Mouse (Mus musculus): ENCODE results near the gene Nkain2. TPM values are rescaled to one million over a fixed set of nuclear protein-coding genes. Genes with fewer than 3 reads are reported as not detected.

The Nkain2 gene
- polyA plus RNA-seq, 1 experiment from 2014 or later, result 2.3 TPM

- H3K27me3 ChIP-seq (replicated peaks; ENCODE audit: control insufficient read depth, insufficient read depth, low read length), result no peaks in the 10 kb centered on the region
- no peak overlapping the region for H3K4me3 ChIP-seq (ENCODE audit: low read depth, low read length)
- no peaks in the 10 kb centered on the region for H3K4me1 ChIP-seq (replicated peaks; ENCODE audit: control insufficient read depth, insufficient read depth, low read length)
- no peak overlapping the region for H3K9ac ChIP-seq (ENCODE audit: low read length)
- DNase-seq (ENCODE audit: low spot score) (no peak), ATAC-seq (replicated peaks; ENCODE audit: low FRiP score, low TSS enrichment, low read depth) (no peak)
- H3K36me3 ChIP-seq (ENCODE audit: control insufficient read depth, insufficient read depth, low read length), result no peaks in the 10 kb centered on the region
- peaks cover 8% of the 10 kb centered on the region for H3K9me3 ChIP-seq (ENCODE audit: control insufficient read depth, low read length)
- H3K4me2 ChIP-seq (ENCODE audit: low read length), result no peak overlapping the region
- 96% methylated on average over 9 of the region's 9 CpGs for WGBS
- no peak overlapping the region for H3K27ac ChIP-seq (ENCODE audit: low read depth)
Measured at GRCm38 (mm10) chr10:32312754-32313153, 577.5 kb downstream of the Nkain2 start.

GRCm38 (mm10) chr10:32301024-32301597 lies 589.2 kb downstream of the Nkain2 start:
- Histone ChIP-seq H3K4me3 (ENCODE audit: low read depth, low read length) (no peak overlapping the region), H3K27ac (ENCODE audit: low read depth) (no peak overlapping the region), H3K36me3 (ENCODE audit: control insufficient read depth, insufficient read depth, low read length) (no peaks in the 10 kb centered on the region), H3K9ac (ENCODE audit: low read length) (no peak overlapping the region), H3K27me3 (replicated peaks; ENCODE audit: control insufficient read depth, insufficient read depth, low read length) (no peaks in the 10 kb centered on the region), H3K4me2 (ENCODE audit: low read length) (no peak overlapping the region), H3K9me3 (ENCODE audit: control insufficient read depth, low read length) (no peaks in the 10 kb centered on the region), H3K4me1 (replicated peaks; ENCODE audit: control insufficient read depth, insufficient read depth, low read length) (no peaks in the 10 kb centered on the region)
- no peak for ATAC-seq (replicated peaks; ENCODE audit: low FRiP score, low TSS enrichment, low read depth)
- DNase-seq (ENCODE audit: low spot score), result no peak
- 79% methylated on average over 3 of the region's 3 CpGs for WGBS

GRCm38 (mm10) chr10:32290487-32290886 lies 599.8 kb downstream of the Nkain2 start:
- Histone ChIP-seq H3K36me3 (ENCODE audit: control insufficient read depth, insufficient read depth, low read length) (no peaks in the 10 kb centered on the region), H3K27ac (ENCODE audit: low read depth) (no peak overlapping the region), H3K4me2 (ENCODE audit: low read length) (no peak overlapping the region), H3K27me3 (replicated peaks; ENCODE audit: control insufficient read depth, insufficient read depth, low read length) (no peaks in the 10 kb centered on the region), H3K9me3 (ENCODE audit: control insufficient read depth, low read length) (no peaks in the 10 kb centered on the region), H3K9ac (ENCODE audit: low read length) (no peak overlapping the region), H3K4me3 (ENCODE audit: low read depth, low read length) (no peak overlapping the region), H3K4me1 (replicated peaks; ENCODE audit: control insufficient read depth, insufficient read depth, low read length) (no peaks in the 10 kb centered on the region)
- no peak for ATAC-seq (replicated peaks; ENCODE audit: low FRiP score, low TSS enrichment, low read depth)
- 54% methylated on average over 2 of the region's 2 CpGs for WGBS
- no peak for DNase-seq (ENCODE audit: low spot score)

- H3K27me3 ChIP-seq (replicated peaks; ENCODE audit: control insufficient read depth, insufficient read depth, low read length), result no peaks in the 10 kb centered on the region
- H3K27ac ChIP-seq (ENCODE audit: low read depth), result no peak overlapping the region
- 73% methylated on average over 1 of the region's 1 CpGs for WGBS
- H3K36me3 ChIP-seq (ENCODE audit: control insufficient read depth, insufficient read depth, low read length), result no peaks in the 10 kb centered on the region
- H3K4me1 ChIP-seq (replicated peaks; ENCODE audit: control insufficient read depth, insufficient read depth, low read length), result no peaks in the 10 kb centered on the region
- H3K4me3 ChIP-seq (ENCODE audit: low read depth, low read length), result no peak overlapping the region
- H3K9me3 ChIP-seq (ENCODE audit: control insufficient read depth, low read length), result no peaks in the 10 kb centered on the region
- no peak overlapping the region for H3K4me2 ChIP-seq (ENCODE audit: low read length)
- ATAC-seq (replicated peaks; ENCODE audit: low FRiP score, low TSS enrichment, low read depth) (no peak; the same call in 1 of the 2 replicates), DNase-seq (ENCODE audit: low spot score) (no peak)
- no peak overlapping the region for H3K9ac ChIP-seq (ENCODE audit: low read length)
Measured at GRCm38 (mm10) chr10:32283690-32284089, 606.6 kb downstream of the Nkain2 start.

GRCm38 (mm10) chr10:32243266-32243882 lies 646.9 kb downstream of the Nkain2 start:
- H3K9me3 ChIP-seq (ENCODE audit: control insufficient read depth, low read length), result no peaks in the 10 kb centered on the region
- no peak overlapping the region for H3K27ac ChIP-seq (ENCODE audit: low read depth)
- no peak overlapping the region for H3K4me2 ChIP-seq (ENCODE audit: low read length)
- no peaks in the 10 kb centered on the region for H3K4me1 ChIP-seq (replicated peaks; ENCODE audit: control insufficient read depth, insufficient read depth, low read length)
- 58% methylated on average over 4 of the region's 4 CpGs for WGBS
- DNase-seq (ENCODE audit: low spot score) (no peak), ATAC-seq (replicated peaks; ENCODE audit: low FRiP score, low TSS enrichment, low read depth) (no peak)
- H3K9ac ChIP-seq (ENCODE audit: low read length), result no peak overlapping the region
- H3K36me3 ChIP-seq (ENCODE audit: control insufficient read depth, insufficient read depth, low read length), result no peaks in the 10 kb centered on the region
- H3K4me3 ChIP-seq (ENCODE audit: low read depth, low read length), result no peak overlapping the region
- no peaks in the 10 kb centered on the region for H3K27me3 ChIP-seq (replicated peaks; ENCODE audit: control insufficient read depth, insufficient read depth, low read length)

GRCm38 (mm10) chr10:32241168-32241567 lies 649.1 kb downstream of the Nkain2 start:
- no peak overlapping the region for H3K4me3 ChIP-seq (ENCODE audit: low read depth, low read length)
- H3K27ac ChIP-seq (ENCODE audit: low read depth), result no peak overlapping the region
- no peaks in the 10 kb centered on the region for H3K9me3 ChIP-seq (ENCODE audit: control insufficient read depth, low read length)
- ATAC-seq (replicated peaks; ENCODE audit: low FRiP score, low TSS enrichment, low read depth) (no peak), DNase-seq (ENCODE audit: low spot score) (no peak)
- no peaks in the 10 kb centered on the region for H3K4me1 ChIP-seq (replicated peaks; ENCODE audit: control insufficient read depth, insufficient read depth, low read length)
- H3K36me3 ChIP-seq (ENCODE audit: control insufficient read depth, insufficient read depth, low read length), result no peaks in the 10 kb centered on the region
- H3K9ac ChIP-seq (ENCODE audit: low read length), result no peak overlapping the region
- H3K4me2 ChIP-seq (ENCODE audit: low read length), result no peak overlapping the region
- H3K27me3 ChIP-seq (replicated peaks; ENCODE audit: control insufficient read depth, insufficient read depth, low read length), result no peaks in the 10 kb centered on the region

- Histone ChIP-seq H3K4me2 (ENCODE audit: low read length) (no peak overlapping the region), H3K4me3 (ENCODE audit: low read depth, low read length) (no peak overlapping the region), H3K4me1 (replicated peaks; ENCODE audit: control insufficient read depth, insufficient read depth, low read length) (no peaks in the 10 kb centered on the region), H3K27ac (ENCODE audit: low read depth) (no peak overlapping the region), H3K36me3 (ENCODE audit: control insufficient read depth, insufficient read depth, low read length) (no peaks in the 10 kb centered on the region), H3K9me3 (ENCODE audit: control insufficient read depth, low read length) (no peaks in the 10 kb centered on the region), H3K9ac (ENCODE audit: low read length) (no peak overlapping the region), H3K27me3 (replicated peaks; ENCODE audit: control insufficient read depth, insufficient read depth, low read length) (no peaks in the 10 kb centered on the region)
- ATAC-seq (replicated peaks; ENCODE audit: low FRiP score, low TSS enrichment, low read depth) (no peak), DNase-seq (ENCODE audit: low spot score) (no peak)
- WGBS, result 85% methylated on average over 3 of the region's 3 CpGs
Measured at GRCm38 (mm10) chr10:32182951-32183350, 707.3 kb downstream of the Nkain2 start.

GRCm38 (mm10) chr10:32091354-32091753 lies 798.9 kb downstream of the Nkain2 start:
- Histone ChIP-seq H3K4me1 (replicated peaks; ENCODE audit: control insufficient read depth, insufficient read depth, low read length) (no peaks in the 10 kb centered on the region), H3K4me2 (ENCODE audit: low read length) (no peak overlapping the region), H3K36me3 (ENCODE audit: control insufficient read depth, insufficient read depth, low read length) (no peaks in the 10 kb centered on the region), H3K4me3 (ENCODE audit: low read depth, low read length) (no peak overlapping the region), H3K27me3 (replicated peaks; ENCODE audit: control insufficient read depth, insufficient read depth, low read length) (no peaks in the 10 kb centered on the region), H3K9ac (ENCODE audit: low read length) (no peak overlapping the region), H3K9me3 (ENCODE audit: control insufficient read depth, low read length) (no peaks in the 10 kb centered on the region), H3K27ac (ENCODE audit: low read depth) (no peak overlapping the region)
- 83% methylated on average over 1 of the region's 1 CpGs for WGBS
- no peak for DNase-seq (ENCODE audit: low spot score)
- no peak for ATAC-seq (replicated peaks; ENCODE audit: low FRiP score, low TSS enrichment, low read depth)

GRCm38 (mm10) chr10:32060396-32060795 lies 829.9 kb downstream of the Nkain2 start:
- Histone ChIP-seq H3K4me3 (ENCODE audit: low read depth, low read length) (no peak overlapping the region), H3K27ac (ENCODE audit: low read depth) (no peak overlapping the region), H3K9me3 (ENCODE audit: control insufficient read depth, low read length) (no peaks in the 10 kb centered on the region), H3K27me3 (replicated peaks; ENCODE audit: control insufficient read depth, insufficient read depth, low read length) (no peaks in the 10 kb centered on the region), H3K36me3 (ENCODE audit: control insufficient read depth, insufficient read depth, low read length) (no peaks in the 10 kb centered on the region), H3K4me1 (replicated peaks; ENCODE audit: control insufficient read depth, insufficient read depth, low read length) (no peaks in the 10 kb centered on the region), H3K9ac (ENCODE audit: low read length) (no peak overlapping the region), H3K4me2 (ENCODE audit: low read length) (no peak overlapping the region)
- WGBS, result 81% methylated on average over 6 of the region's 6 CpGs
- DNase-seq (ENCODE audit: low spot score) (no peak), ATAC-seq (replicated peaks; ENCODE audit: low FRiP score, low TSS enrichment, low read depth) (no peak)

Measured in intestine, embryonic 14.5 days (tissue).